Mouse (Mus musculus) right cerebral cortex, postnatal 4 days (tissue): ENCODE results near the gene Atp6v0a1.
A peak's percentile ranks its signal among the peaks of the same experiment; 100 is the strongest.

Source experiments
- DNase-seq: peaks from one replicate; pipeline ENCODE4 v3.0.0-alpha.2; 2022

Atp6v0a1 gene

DNA sequence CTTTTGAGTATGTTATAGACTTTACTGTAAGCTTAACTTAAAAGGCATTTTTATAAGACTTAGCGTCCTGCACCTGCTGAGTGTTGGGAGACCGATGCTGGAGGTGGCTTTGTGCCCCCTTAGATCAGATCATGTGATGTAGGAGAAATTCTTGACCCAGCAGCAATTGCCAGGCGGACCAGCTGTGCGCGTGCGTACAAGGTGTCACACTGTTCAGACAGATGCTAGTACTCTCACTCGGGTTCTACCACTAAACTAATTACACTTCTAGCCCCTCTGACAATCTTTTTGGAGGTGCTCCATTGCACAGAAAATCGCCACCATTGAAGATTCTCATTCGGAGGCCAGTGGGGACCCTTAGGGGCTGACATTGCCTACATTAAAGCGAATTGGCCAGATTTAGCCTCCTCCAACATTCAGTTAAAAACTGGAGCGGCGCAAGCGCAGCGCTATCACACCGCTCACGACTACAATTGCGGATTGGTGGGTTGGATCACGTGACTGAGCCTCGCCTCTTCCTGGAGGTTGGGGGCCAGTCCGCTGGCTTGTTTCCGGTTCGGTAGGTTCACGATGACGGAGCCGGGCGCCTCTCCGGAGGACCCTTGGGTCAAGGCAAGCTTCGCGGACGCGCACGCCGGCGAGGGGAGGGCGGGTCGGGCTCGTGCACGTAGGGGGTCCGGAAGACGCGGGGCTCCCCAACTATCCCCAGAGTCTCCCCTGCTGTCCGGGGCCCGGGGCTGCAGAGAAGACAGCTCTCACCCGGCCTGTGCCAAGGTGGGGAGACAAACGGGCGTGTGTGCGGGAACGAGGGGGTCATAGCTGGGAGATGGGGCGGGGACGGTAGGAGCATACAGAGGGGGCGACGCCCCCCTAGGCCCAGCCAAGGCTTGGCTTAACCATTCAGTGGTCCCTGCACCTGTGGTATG is 77.8 kb downstream of the Atp6v0a1 start, which contains the start of gene Mlx:
Gene Mlx, plus strand, starts transcription at position 522 of the 926 bp plus-strand sequence.
- peak; percentile 87 for DNase-seq

DNA sequence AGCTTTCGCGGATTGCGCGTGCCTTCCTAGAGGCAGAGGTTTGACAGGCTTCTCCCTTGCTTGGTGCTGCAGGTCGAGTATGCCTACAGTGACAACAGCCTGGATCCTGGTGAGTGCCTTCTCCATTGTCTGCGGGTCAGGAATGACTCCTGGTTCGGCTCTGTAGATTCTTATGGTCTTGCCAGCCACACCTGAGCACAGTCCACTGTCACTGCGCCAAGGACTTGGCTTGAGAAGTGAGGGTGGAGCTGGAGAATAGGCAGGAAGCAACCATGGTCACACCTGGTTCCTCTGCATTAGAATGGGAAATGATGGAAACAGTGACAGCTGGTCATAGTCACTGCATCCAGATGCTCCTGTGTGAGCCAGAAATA is 78.4 kb downstream of the Atp6v0a1 start:
- no peak for DNase-seq

DNA sequence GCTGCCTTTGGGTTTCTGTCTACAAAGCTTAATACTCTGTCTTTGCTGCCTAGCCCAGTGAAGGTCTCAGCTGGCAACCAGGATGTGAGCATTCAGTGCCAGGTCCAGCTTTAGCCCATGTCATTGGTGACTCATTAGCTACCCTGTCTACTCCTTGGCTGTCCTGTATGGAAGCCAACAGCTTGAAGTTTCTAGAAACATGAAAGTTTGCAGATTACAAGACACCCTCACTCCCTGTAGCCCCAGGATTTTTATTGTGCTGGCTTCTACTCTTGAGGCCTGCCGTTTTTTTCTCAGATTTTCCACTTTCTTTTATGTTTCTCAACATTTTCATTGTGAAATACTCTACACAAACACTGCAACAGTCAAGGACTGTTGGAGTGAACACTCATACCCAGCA is 80.7 kb downstream of the Atp6v0a1 start:
- DNase-seq, result no peak

DNA sequence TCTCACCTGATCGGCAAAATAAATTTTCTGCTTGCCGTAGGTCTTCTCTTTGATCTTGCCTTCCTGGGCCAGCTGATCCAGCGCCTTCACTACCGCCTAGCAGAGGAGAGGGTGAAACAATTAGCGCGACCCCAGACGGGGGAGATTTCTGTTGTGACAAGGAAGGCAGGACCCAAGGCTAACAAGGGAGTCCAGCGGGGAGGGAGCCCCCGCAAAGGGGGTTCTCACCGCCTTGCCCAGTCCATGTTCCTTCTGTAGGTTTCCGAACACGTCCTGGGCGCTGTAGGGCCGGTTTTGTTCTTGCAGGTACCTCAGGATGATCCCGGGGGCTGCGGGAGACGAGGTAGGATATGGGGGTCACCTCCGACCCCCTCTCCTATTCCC is 85.7 kb downstream of the Atp6v0a1 start:
- no peak for DNase-seq

DNA sequence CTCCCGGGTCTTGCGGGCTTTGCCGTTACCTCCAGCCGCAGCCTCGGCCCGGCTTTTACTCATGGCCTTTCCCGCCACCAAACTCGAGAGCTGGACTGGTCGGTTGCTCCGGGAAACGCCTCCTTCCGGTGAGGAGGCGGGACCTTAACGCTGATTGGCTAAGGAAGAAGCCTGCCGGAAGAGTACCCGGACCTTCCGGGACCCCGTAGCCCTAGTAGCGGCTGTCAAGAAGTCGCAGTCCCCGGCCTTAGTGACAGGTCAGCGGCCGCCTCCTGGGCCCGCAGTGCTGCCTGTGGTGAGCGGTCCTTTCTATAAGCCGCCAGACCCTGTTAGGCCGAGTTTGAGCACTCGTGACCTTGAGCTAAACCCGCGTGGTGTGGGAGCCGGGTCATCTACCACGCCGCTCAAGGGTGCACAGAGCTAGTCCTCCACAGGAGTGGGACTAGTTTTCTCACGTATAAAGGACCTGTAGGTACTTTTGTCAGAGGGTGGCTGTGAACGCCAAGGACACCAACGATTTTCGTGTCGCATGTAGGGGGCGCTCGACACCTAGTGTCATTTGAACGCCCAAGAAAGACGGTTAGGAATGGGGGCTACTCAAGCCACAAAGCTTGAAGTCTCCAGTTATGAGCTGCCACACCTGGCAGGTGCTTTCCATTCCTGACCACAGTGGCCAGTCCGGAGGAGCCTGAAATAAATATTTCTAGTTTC is 86.2 kb downstream of the Atp6v0a1 start, which contains the start of gene Psmc3ip:
Gene Psmc3ip, minus strand, starts transcription at position 123 of the 711 bp plus-strand sequence.
- DNase-seq, result peak; percentile 88

DNA sequence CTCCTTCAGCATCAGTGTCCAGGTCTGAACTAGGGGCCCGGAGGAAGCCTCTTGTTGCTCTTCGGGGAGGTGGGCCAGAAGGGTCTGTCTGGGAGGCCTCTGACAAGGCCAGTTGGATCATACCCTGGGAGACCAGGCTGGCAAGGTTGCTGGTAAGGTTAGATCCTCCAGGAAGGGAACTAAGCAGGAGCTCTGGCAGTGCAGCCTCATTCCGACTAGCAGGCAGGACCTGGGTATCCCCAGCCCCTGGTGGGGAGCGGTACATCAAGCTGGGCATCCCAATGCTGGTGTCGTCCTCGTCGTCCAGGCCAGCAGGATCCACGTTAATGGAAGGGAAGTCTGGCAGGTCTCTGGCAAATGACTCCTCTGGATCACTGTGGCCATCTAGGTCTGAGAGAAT is 89.0 kb downstream of the Atp6v0a1 start:
- DNase-seq, result no peak

DNA sequence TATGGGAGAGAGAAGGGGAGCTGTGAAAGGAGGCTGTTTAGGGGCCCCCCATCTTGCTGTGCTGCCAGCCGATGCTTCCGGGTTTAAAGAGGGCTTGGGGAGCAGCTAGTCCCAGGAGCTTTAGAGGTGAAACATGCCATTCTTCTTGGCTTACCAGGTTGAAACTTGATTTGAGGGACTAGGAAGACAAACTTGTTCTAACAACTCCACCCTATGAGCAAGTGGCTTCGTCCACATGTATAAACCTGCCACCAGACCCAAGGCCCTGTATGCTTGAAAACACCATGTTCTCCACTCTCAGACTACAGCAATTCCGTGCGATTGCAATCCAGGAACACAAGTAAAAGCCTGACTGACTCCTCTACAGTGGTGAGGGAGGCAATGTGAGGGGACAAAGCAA is 93.8 kb downstream of the Atp6v0a1 start:
- no peak for DNase-seq

DNA sequence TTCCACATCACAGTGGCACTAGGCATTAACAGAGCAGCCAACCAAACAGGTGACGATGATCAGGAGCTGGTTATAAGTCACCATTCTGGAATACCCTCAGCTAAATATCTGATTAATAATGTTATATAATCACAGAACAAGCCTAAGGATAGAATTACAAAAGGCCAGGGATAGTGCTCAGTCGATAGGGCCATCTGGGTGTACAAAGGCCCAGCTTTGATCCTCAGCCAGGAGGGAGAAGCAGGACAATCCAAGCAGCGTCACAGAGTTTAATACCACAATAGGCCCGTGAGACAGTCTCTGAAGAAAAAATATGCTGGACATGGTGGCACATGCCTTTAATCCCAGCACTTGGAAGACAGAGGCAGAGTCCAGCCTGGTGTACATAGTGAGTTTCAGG is 100.1 kb downstream of the Atp6v0a1 start:
- DNase-seq, result no peak

DNA sequence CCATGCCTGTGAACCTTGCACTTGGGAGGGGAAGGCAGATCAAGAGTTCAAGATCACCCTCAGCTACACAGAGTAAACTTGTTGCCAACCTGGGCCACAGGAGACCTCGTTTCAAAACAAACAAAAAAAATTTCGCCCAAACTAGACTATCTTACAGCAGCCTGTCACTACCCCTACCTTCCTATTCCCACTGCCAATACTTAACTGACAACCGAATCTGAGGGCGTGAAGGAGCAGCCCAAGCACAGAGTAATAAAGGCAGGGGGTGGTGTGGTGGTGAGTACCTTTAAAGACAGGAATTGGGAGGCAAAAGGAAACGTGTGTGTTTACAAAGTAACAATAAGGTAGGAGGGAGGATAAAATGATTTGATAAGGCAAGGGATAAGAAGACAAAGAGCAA is 101.5 kb downstream of the Atp6v0a1 start:
- no peak for DNase-seq

DNA sequence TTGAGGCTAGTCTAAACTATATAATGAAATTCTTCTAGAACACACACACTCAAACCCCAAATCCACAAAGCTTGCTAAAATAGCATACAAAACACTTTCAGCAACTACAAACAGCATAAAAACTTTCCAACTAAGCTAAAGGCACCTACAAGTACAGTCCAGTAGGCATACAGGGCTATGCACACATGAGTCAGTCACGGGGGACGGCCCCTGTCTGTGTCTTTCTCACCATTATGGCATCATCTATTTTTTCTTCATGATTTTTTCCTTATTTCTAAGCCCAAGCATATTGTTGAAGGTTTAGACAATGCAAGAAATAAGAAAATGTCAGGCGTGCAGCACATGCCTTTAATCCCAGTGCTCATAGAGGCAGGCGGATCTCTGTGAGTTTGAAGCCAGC is 101.9 kb downstream of the Atp6v0a1 start:
- no peak for DNase-seq

DNA sequence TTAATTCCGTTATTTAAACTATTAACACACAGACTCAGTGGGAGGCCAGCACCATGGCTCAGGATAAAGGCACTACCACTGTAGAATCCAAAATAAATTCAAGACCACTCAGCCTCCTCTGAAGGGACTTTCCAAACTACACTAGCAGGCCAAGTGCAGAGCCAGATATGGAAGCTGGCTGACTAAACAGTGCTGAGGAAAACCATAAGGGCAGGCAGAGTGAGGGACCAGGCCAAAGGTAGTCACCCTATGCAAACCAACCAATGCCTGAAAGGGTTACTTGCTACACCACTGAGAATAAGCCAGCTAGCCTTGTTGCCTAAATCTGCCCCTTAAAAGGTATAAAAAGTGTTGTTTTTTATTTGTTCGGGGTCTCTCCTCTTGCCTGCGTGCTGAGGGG is 102.9 kb downstream of the Atp6v0a1 start:
- no peak for DNase-seq
